Mouse (Mus musculus): ENCODE measurements around the gene Ankrd40.
A peak's percentile ranks its signal among the peaks of the same experiment; 100 is the strongest.

The Ankrd40 gene

GRCm38 (mm10) chr11:94327693-94328643, at the start of gene Ankrd40:
TSS of gene Ankrd40 (plus strand) at chr11:94328001.
- peak; percentile 88 for DNase-seq

- no peak for DNase-seq
Measured at GRCm38 (mm10) chr11:94281199-94282181, 46.3 kb upstream of the Ankrd40 start, which contains the start of gene Gm21885. TSS of gene Gm21885 (plus strand) at chr11:94281873.

- no peak for DNase-seq
Measured at GRCm38 (mm10) chr11:94282291-94282690, 45.5 kb upstream of the Ankrd40 start.

GRCm38 (mm10) chr11:94283536-94284099, 44.2 kb upstream of the Ankrd40 start:
- DNase-seq: no peak

- no peak for DNase-seq
Measured at GRCm38 (mm10) chr11:94285886-94286574, 41.8 kb upstream of the Ankrd40 start.

GRCm38 (mm10) chr11:94287105-94287504, 40.7 kb upstream of the Ankrd40 start:
- no peak for DNase-seq

- no peak for DNase-seq
Measured at GRCm38 (mm10) chr11:94290062-94290740, 37.6 kb upstream of the Ankrd40 start.

- no peak for DNase-seq
Measured at GRCm38 (mm10) chr11:94294996-94295845, 32.6 kb upstream of the Ankrd40 start.

GRCm38 (mm10) chr11:94312733-94313132, 15.1 kb upstream of the Ankrd40 start:
- no peak for DNase-seq

- no peak for DNase-seq
Measured at GRCm38 (mm10) chr11:94314098-94314652, 13.6 kb upstream of the Ankrd40 start.

GRCm38 (mm10) chr11:94315308-94315707, 12.5 kb upstream of the Ankrd40 start:
- DNase-seq: no peak

GRCm38 (mm10) chr11:94316528-94316927, 11.3 kb upstream of the Ankrd40 start:
- DNase-seq: no peak

- no peak for DNase-seq
Measured at GRCm38 (mm10) chr11:94317014-94317413, 10.8 kb upstream of the Ankrd40 start.

- DNase-seq: no peak
Measured at GRCm38 (mm10) chr11:94317515-94317914, 10.3 kb upstream of the Ankrd40 start.

GRCm38 (mm10) chr11:94318056-94318455, 9.7 kb upstream of the Ankrd40 start:
- no peak for DNase-seq

GRCm38 (mm10) chr11:94320969-94321930, 6.6 kb upstream of the Ankrd40 start:
- DNase-seq: peak; percentile 72

- DNase-seq: peak; percentile 97
Measured at GRCm38 (mm10) chr11:94321931-94322400, 5.8 kb upstream of the Ankrd40 start, which contains the start of gene Luc7l3. TSS of gene Luc7l3 (minus strand) at chr11:94321988.

GRCm38 (mm10) chr11:94322636-94323035, 5.2 kb upstream of the Ankrd40 start:
- peak; percentile 28 for DNase-seq
